Mouse (Mus musculus) cerebellum, adult 2 months (tissue): Measurements from ENCODE around the gene Eed. TPM values are rescaled to one million over a fixed set of nuclear protein-coding genes. Genes with fewer than 3 reads are reported as not detected.
"Not testable (repeated sequence)": the region's sequence is repeated elsewhere in the genome, so short reads cannot be mapped to it uniquely, and the experiment has no call there.

Experiments
- DNase-seq, 2 experiments: peaks; one replicate each; pipeline ENCODE4 v3.0.0; 2021
- H3K27ac ChIP-seq: fragments of 200-500 bp; 2 replicates; pipeline ENCODE4 v1.5.1; 2012; ENCODE audit warnings: low read length, control low read depth, inconsistent platforms; ENCODE audit not compliant: insufficient read depth
- H3K27me3 ChIP-seq: fragments of 200-500 bp; 2 replicates; pipeline ENCODE4 v1.6.1; 2012; ENCODE audit warnings: inconsistent platforms, mild to moderate bottlenecking, low read length, moderate library complexity; ENCODE audit not compliant: control insufficient read depth, insufficient read depth
- H3K4me1 ChIP-seq: fragments of 200-500 bp; 2 replicates; pipeline ENCODE4 v1.6.1; 2011; ENCODE audit warnings: low read length; ENCODE audit not compliant: control insufficient read depth, insufficient read depth
- H3K4me3 ChIP-seq: fragments of 200-500 bp; replicated peaks from 2 replicates; pipeline ENCODE3; 2011; ENCODE audit warnings: mild to moderate bottlenecking, low read depth, low read length, control low read depth; ENCODE audit not compliant: insufficient read depth
- CTCF ChIP-seq: fragments of 200-500 bp; IDR thresholded peaks from 2 replicates; pipeline ENCODE4 v1.5.1; 2011; ENCODE audit warnings: low read depth, mild to moderate bottlenecking, control low read depth, low read length, moderate library complexity, borderline replicate concordance; ENCODE audit not compliant: insufficient read depth
- POLR2A ChIP-seq: fragments of 200-500 bp; IDR thresholded peaks from 2 replicates; pipeline ENCODE4 v1.6.1; 2011; ENCODE audit warnings: low read length, control low read depth, borderline replicate concordance; ENCODE audit not compliant: insufficient read depth
- WGBS: fragments of 180-500 bp; shearing (Covaris S2); methylation state at CpG from one replicate; pipeline ENCODE4 v1.1.7; 2018; 5-methylcytosine and 5-hydroxymethylcytosine counted together
- polyA plus RNA-seq: library from polyadenylated mRNA; depleted of rRNA; stranded (reverse); fragments of >200 nt; gene quantifications from 2 replicates; pipeline ENCODE4 v1.2.3, GENCODE M21; 2012

The Eed gene
- polyA plus RNA-seq, 1 experiment, result 48.2 TPM

- TF ChIP-seq POLR2A (no peak), CTCF (peak; percentile 30; the same call in 1 of the 2 replicates)
- 10% methylated on average over 10 of the region's 10 CpGs for WGBS
- Histone ChIP-seq H3K27ac (no peak overlapping the region), H3K4me1 (no peaks in the 10 kb centered on the region), H3K27me3 (no peaks in the 10 kb centered on the region; the same call in 1 of the 2 replicates), H3K4me3 (peak overlapping the region; percentile 6)
- DNase-seq, result peak; percentile 45 to 65
These were observed 17.3 kb upstream of the Eed start for GRCm38 (mm10) chr7:89998006-89998623.

GRCm38 (mm10) chr7:89997526-89997925, 16.7 kb upstream of the Eed start:
- not testable (repeated sequence) for H3K4me3 ChIP-seq, H3K27me3 ChIP-seq, DNase-seq, H3K4me1 ChIP-seq, H3K27ac ChIP-seq
- 33% methylated on average over 5 of the region's 5 CpGs for WGBS

- H3K27ac ChIP-seq, result no peak overlapping the region
- TF ChIP-seq CTCF, result no peak
- no peak for TF ChIP-seq POLR2A
- H3K27me3 ChIP-seq, result no peaks in the 10 kb centered on the region; the same call in 1 of the 2 replicates
- 42% methylated on average over 1 of the region's 1 CpGs for WGBS
- DNase-seq, result no peak
- H3K4me1 ChIP-seq, result no peaks in the 10 kb centered on the region
- no peak overlapping the region for H3K4me3 ChIP-seq
These were observed 12.3 kb upstream of the Eed start for GRCm38 (mm10) chr7:89993091-89993490.

- no peak for DNase-seq
- Histone ChIP-seq H3K27me3 (no peaks in the 10 kb centered on the region), H3K4me1 (peaks cover 7% of the 10 kb centered on the region; the same call in 1 of the 2 replicates), H3K27ac (peak overlapping the region; percentile 44; the same call in 1 of the 2 replicates), H3K4me3 (no peak overlapping the region)
- TF ChIP-seq POLR2A, result no peak
These were observed 3.6 kb upstream of the Eed start for GRCm38 (mm10) chr7:89984421-89984820.

- 14% methylated on average over 2 of the region's 2 CpGs for WGBS
- no peak overlapping the region for H3K27ac ChIP-seq
- peak; percentile 42 to 74 for DNase-seq
These were observed 2.7 kb upstream of the Eed start for GRCm38 (mm10) chr7:89983441-89983840.

GRCm38 (mm10) chr7:89981557-89981956, 774 bp upstream of the Eed start:
- Histone ChIP-seq H3K27ac (peak overlapping the region; percentile 39; the same call in 1 of the 2 replicates), H3K4me1 (peaks cover 7% of the 10 kb centered on the region; the same call in 1 of the 2 replicates), H3K4me3 (peak overlapping the region; percentile 76), H3K27me3 (no peaks in the 10 kb centered on the region)
- no peak for TF ChIP-seq CTCF
- no peak for TF ChIP-seq POLR2A
- no peak for DNase-seq
- WGBS, result 4% methylated on average over 10 of the region's 10 CpGs

More at GRCm38 (mm10) chr7:89983441-89983840, 2.7 kb upstream of the Eed start:
- Histone ChIP-seq H3K4me1 (peaks cover 7% of the 10 kb centered on the region; the same call in 1 of the 2 replicates), H3K4me3 (no peak overlapping the region), H3K27me3 (no peaks in the 10 kb centered on the region)
- TF ChIP-seq CTCF (no peak), POLR2A (no peak)

GRCm38 (mm10) chr7:89980133-89980484, 674 bp downstream of the Eed start:
- Histone ChIP-seq H3K27me3 (no peaks in the 10 kb centered on the region), H3K4me3 (peak overlapping the region; percentile 76), H3K4me1 (peaks cover 7% of the 10 kb centered on the region; the same call in 1 of the 2 replicates), H3K27ac (peak overlapping the region; percentile 23; the same call in 1 of the 2 replicates)
- DNase-seq, result no peak
- WGBS, result under 1% methylated on average over 31 of the region's 31 CpGs
- TF ChIP-seq CTCF (no peak), POLR2A (no peak)

GRCm38 (mm10) chr7:89979432-89980130, 1.2 kb downstream of the Eed start:
- 1% methylated on average over 23 of the region's 23 CpGs for WGBS
- Histone ChIP-seq H3K4me1 (peaks cover 7% of the 10 kb centered on the region; the same call in 1 of the 2 replicates), H3K4me3 (peak overlapping the region; percentile 76), H3K27me3 (no peaks in the 10 kb centered on the region), H3K27ac (peak overlapping the region; percentile 23; the same call in 1 of the 2 replicates)
- TF ChIP-seq POLR2A (no peak), CTCF (no peak)
- DNase-seq, result peak in 1 of 2 experiments; percentile 20
